Mouse (Mus musculus) hindbrain, embryonic 10.5 days (tissue): ENCODE measurements around the gene Gja4. TPM values are rescaled to one million over a fixed set of nuclear protein-coding genes. Genes with fewer than 3 reads are reported as not detected.

Experiments
- DNase-seq: peaks from one replicate; pipeline ENCODE4 v3.0.0-alpha.2; 2017; ENCODE audit warnings: low spot score
- H3K27ac ChIP-seq: fragments of 300-500 bp; sonication (generic); 2 replicates; pipeline ENCODE4 v1.5.1; 2016; ENCODE audit warnings: mild to moderate bottlenecking, moderate library complexity
- H3K27me3 ChIP-seq: fragments of 300-500 bp; sonication (generic); 2 replicates; pipeline ENCODE4 v1.6.1; 2016; ENCODE audit warnings: mild to moderate bottlenecking; ENCODE audit not compliant: poor library complexity, insufficient read depth, severe bottlenecking
- H3K36me3 ChIP-seq: fragments of 300-500 bp; sonication (generic); 2 replicates; pipeline ENCODE4 v1.6.1; 2016; ENCODE audit warnings: mild to moderate bottlenecking, moderate library complexity
- H3K4me1 ChIP-seq: fragments of 300-500 bp; sonication (generic); replicated peaks from 2 replicates; pipeline ENCODE4 v1.6.1; 2016; ENCODE audit warnings: mild to moderate bottlenecking
- H3K4me3 ChIP-seq: fragments of 300-500 bp; sonication (generic); 2 replicates; pipeline ENCODE4 v1.5.1; 2016; ENCODE audit warnings: mild to moderate bottlenecking, moderate library complexity
- H3K9me3 ChIP-seq: fragments of 300-500 bp; sonication (generic); 2 replicates; pipeline ENCODE4 v1.6.1; 2016; ENCODE audit warnings: mild to moderate bottlenecking, moderate library complexity
- WGBS: fragments of 180-500 bp; shearing (Covaris S2); methylation state at CpG from one replicate; pipeline ENCODE4 v1.1.7; 2016; 5-methylcytosine and 5-hydroxymethylcytosine counted together
- polyA plus RNA-seq: library from polyadenylated mRNA; unstranded; fragments of >200 nt; fragmentation: Nextera tagmentation; extraction: Ambion mirVana; gene quantifications from 2 replicates; pipeline ENCODE4 v1.2.1, GENCODE M21; 2016

Gja4 gene
- polyA plus RNA-seq, 1 experiment from 2014 or later = 18.8 TPM

- no peak overlapping the region for H3K27ac ChIP-seq
- peaks cover 25% of the 10 kb centered on the region for H3K4me1 ChIP-seq
- no peak overlapping the region for H3K4me3 ChIP-seq
- no peak for DNase-seq
- H3K27me3 ChIP-seq = peaks cover 55% of the 10 kb centered on the region
- WGBS = 81% methylated on average over 8 of the region's 8 CpGs
- H3K9me3 ChIP-seq = no peaks in the 10 kb centered on the region
- H3K36me3 ChIP-seq = no peaks in the 10 kb centered on the region
Measured at GRCm38 (mm10) chr4:127315753-127316152, 1.9 kb upstream of the Gja4 start.

DNA sequence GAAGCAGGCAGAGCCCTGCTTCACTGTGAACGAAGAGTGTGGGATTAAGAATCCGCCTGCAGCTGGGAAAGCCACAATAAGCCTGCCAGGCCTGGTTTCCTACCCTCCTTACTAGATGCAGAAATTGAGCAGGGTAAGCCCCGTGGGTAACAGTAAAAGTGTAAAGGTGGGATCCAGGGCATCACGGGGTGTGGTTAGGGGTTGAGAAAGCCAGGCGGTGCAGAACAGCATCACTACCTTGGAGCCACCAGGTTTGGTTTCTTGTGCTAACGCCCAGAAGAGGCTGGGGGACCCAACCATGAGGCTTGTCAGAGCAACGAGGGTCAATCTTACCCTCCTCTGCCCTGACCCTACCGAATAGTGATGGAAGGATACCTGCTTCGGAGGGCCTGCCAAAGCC is 746 bp upstream of the Gja4 start:
- WGBS = 44% methylated on average over 9 of the region's 9 CpGs
- Histone ChIP-seq H3K36me3 (no peaks in the 10 kb centered on the region), H3K9me3 (no peaks in the 10 kb centered on the region), H3K4me1 (peaks cover 25% of the 10 kb centered on the region), H3K27ac (peak overlapping the region; percentile 72; the same call in 1 of the 2 replicates), H3K4me3 (peak overlapping the region; percentile 61; the same call in 1 of the 2 replicates), H3K27me3 (peaks cover 58% of the 10 kb centered on the region)
- no peak for DNase-seq

DNA sequence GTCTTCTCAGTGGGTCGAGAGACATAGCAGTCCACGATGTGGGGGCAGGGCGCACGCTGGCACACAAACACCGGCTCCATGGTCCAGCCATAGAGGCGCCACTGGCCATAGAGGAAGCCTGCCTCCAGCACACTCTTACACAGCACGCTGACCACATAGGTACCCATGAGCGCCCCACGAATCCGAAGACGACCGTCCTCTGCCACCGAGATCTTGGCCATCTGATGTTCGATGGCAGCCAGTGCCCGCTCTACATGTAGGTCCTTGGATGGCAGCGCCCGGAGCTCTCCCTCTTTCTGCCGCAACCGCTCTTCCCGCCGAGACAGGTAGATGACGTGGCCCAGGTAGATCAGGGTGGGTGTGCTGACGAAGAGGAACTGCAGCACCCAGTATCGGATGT is 1.5 kb downstream of the Gja4 start:
- Histone ChIP-seq H3K27me3 (peaks cover 58% of the 10 kb centered on the region), H3K27ac (no peak overlapping the region), H3K4me1 (peaks cover 25% of the 10 kb centered on the region), H3K4me3 (peak overlapping the region; percentile 61; the same call in 1 of the 2 replicates), H3K36me3 (no peaks in the 10 kb centered on the region), H3K9me3 (no peaks in the 10 kb centered on the region)
- WGBS = 58% methylated on average over 24 of the region's 24 CpGs
- no peak for DNase-seq

GRCm38 (mm10) chr4:127311561-127311960 is 2.3 kb downstream of the Gja4 start:
- Histone ChIP-seq H3K9me3 (no peaks in the 10 kb centered on the region), H3K4me3 (no peak overlapping the region), H3K36me3 (no peaks in the 10 kb centered on the region), H3K27ac (no peak overlapping the region), H3K27me3 (peaks cover 58% of the 10 kb centered on the region), H3K4me1 (peaks cover 25% of the 10 kb centered on the region)
- WGBS = 61% methylated on average over 9 of the region's 9 CpGs
- DNase-seq = no peak

DNA sequence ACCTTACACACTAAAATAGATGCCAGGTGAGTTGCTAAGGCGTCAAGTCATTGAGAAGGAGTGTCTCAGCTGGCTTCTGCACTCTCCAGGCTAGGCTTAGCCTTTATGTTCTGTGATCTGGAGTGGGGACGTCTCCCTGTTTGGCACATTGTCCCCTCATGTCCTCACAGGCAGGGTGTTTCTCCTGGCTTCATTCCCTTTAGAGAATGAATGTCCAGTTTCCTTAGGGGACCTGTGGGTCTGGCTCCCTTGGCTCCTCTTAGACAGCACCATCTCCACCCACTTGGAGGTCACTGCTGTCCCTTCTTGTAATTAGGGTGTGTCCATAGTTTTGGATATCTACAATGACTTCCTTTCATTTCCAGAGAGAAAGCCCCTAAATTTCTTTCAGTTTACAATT is 6.9 kb downstream of the Gja4 start:
- peaks cover 14% of the 10 kb centered on the region for H3K27me3 ChIP-seq
- no peaks in the 10 kb centered on the region for H3K36me3 ChIP-seq
- no peak overlapping the region for H3K27ac ChIP-seq
- WGBS = 67% methylated on average over 2 of the region's 2 CpGs
- no peak for DNase-seq
- no peak overlapping the region for H3K4me3 ChIP-seq
- no peaks in the 10 kb centered on the region for H3K9me3 ChIP-seq
- H3K4me1 ChIP-seq = no peaks in the 10 kb centered on the region

DNA sequence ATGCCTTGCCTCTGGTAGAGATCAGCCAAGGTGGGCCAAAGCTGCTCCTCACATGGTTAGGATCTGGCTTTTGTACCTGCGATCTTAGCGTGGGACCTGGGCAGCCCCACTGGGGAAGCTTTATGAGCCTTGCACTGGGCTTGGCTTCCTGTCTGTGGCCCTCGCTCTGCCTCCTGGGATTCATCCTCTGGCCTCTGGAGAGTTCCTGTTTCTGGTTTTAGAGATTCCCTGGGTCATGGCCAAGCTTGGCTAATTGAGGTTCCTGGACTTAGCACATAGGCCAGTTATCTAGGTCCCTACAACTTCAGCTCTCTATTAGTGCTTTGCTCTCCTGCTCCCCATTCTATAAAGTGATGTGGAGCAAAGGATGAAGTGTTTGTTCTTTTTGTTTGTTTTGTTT is 10.0 kb downstream of the Gja4 start:
- Histone ChIP-seq H3K4me1 (no peaks in the 10 kb centered on the region), H3K36me3 (no peaks in the 10 kb centered on the region), H3K9me3 (no peaks in the 10 kb centered on the region), H3K4me3 (no peak overlapping the region), H3K27ac (no peak overlapping the region), H3K27me3 (no peaks in the 10 kb centered on the region)
- 82% methylated on average over 3 of the region's 3 CpGs for WGBS
- DNase-seq = no peak

- no peak for DNase-seq
- H3K4me3 ChIP-seq = no peak overlapping the region
- 78% methylated on average over 5 of the region's 5 CpGs for WGBS
- no peak overlapping the region for H3K27ac ChIP-seq
- H3K36me3 ChIP-seq = no peaks in the 10 kb centered on the region
- no peaks in the 10 kb centered on the region for H3K27me3 ChIP-seq
- no peaks in the 10 kb centered on the region for H3K9me3 ChIP-seq
- H3K4me1 ChIP-seq = no peaks in the 10 kb centered on the region
Measured at GRCm38 (mm10) chr4:127300503-127300902, 13.3 kb downstream of the Gja4 start.

- H3K36me3 ChIP-seq = no peaks in the 10 kb centered on the region
- WGBS = 59% methylated on average over 5 of the region's 5 CpGs
- H3K9me3 ChIP-seq = no peaks in the 10 kb centered on the region
- no peak overlapping the region for H3K27ac ChIP-seq
- H3K4me3 ChIP-seq = no peak overlapping the region
- no peak for DNase-seq
- H3K27me3 ChIP-seq = no peaks in the 10 kb centered on the region
- H3K4me1 ChIP-seq = peaks cover 17% of the 10 kb centered on the region
Measured at GRCm38 (mm10) chr4:127292631-127293030, 21.2 kb downstream of the Gja4 start.

DNA sequence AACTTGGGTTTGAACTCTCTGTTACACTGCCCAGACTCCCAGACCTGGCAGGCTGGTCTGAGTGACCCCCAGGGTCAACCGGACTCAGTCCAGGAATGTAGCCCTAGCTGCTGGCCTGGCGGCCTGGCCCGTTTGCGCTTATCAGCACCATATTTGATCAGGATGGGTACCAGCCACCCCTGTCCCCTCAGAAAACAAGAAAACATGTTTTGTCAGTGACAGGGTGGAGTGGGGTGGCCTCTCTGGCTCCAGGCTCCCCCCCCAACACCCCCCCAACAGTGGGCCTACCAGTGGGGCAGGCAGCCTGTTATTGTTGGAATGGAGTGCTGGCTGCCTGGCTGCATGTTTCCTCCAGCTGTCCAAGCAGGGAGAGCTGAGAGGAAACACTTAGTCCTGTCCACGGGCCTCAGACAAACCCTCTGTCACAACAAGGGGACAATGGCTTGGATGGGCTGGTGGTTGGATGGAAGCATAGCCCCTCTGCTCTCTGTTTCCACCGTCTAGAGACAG is 24.7 kb downstream of the Gja4 start:
- DNase-seq = no peak
- no peak overlapping the region for H3K4me3 ChIP-seq
- H3K9me3 ChIP-seq = no peaks in the 10 kb centered on the region
- H3K36me3 ChIP-seq = no peaks in the 10 kb centered on the region
- 0 out of 2 replicates have a peak overlapping the region, but pooled peaks have one; percentile 16 for H3K27ac ChIP-seq
- H3K27me3 ChIP-seq = no peaks in the 10 kb centered on the region
- 72% methylated on average over 6 of the region's 6 CpGs for WGBS
- peaks cover 17% of the 10 kb centered on the region for H3K4me1 ChIP-seq

DNA sequence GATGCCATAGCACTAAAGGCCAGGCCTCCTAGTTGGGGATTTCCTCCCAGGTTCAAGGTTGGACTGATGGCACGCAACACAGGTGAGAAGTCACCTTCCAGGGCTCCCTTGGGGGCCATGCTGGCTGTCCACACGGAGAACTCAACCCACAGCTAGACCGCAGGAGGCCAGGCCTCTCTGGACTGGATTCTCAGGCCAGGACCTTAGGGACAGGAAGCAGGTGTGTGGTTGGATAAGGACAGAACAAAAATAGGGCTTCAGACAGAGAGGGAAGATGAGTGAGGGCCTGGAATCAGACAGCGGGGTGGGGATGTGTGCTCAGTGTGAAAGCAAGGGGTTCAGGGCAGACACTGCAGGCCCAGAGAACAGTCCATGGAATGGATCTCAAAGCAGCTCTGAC is 26.9 kb downstream of the Gja4 start:
- H3K4me3 ChIP-seq = no peak overlapping the region
- no peak overlapping the region for H3K27ac ChIP-seq
- no peak for DNase-seq
- H3K9me3 ChIP-seq = no peaks in the 10 kb centered on the region
- peaks cover 9% of the 10 kb centered on the region; the same call in 1 of the 2 replicates for H3K4me1 ChIP-seq
- 80% methylated on average over 4 of the region's 4 CpGs for WGBS
- no peaks in the 10 kb centered on the region for H3K36me3 ChIP-seq
- H3K27me3 ChIP-seq = no peaks in the 10 kb centered on the region

GRCm38 (mm10) chr4:127279241-127279640 is 34.6 kb downstream of the Gja4 start:
- Histone ChIP-seq H3K27ac (peak overlapping the region; percentile 43; the same call in 1 of the 2 replicates), H3K4me1 (peaks cover 14% of the 10 kb centered on the region; the same call in 1 of the 2 replicates), H3K9me3 (no peaks in the 10 kb centered on the region), H3K36me3 (no peaks in the 10 kb centered on the region), H3K27me3 (peaks cover 3% of the 10 kb centered on the region; the same call in 1 of the 2 replicates), H3K4me3 (no peak overlapping the region)
- 76% methylated on average over 9 of the region's 9 CpGs for WGBS
- DNase-seq = no peak

DNA sequence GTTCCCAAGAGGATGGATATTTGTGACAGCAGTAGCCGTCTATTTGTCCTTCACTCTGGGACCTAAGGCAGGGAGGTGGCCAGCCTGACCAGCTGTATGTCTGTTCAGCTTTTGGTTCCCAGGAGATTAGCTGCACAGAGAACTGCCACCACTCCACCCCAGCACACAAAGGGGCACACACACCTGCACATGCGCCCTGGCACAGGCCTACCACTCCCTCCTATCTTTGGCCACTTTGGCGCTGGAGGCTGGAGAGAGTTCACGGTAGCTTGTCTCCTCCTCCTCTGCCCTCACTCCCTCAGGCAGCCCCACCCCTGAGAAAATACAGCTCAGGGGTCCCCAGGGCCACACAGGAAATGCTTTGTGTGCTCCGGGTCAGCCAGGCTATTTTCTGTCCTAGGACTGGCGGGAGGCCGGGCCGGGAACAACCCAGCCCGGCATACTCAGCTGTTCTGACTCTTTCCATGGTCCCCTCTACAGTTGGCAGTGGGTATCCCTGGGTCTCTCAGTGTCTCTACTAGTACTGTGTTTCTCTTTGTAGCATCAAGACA is 35.3 kb downstream of the Gja4 start:
- peaks cover 14% of the 10 kb centered on the region; the same call in 1 of the 2 replicates for H3K4me1 ChIP-seq
- H3K4me3 ChIP-seq = no peak overlapping the region
- peaks cover 3% of the 10 kb centered on the region; the same call in 1 of the 2 replicates for H3K27me3 ChIP-seq
- no peaks in the 10 kb centered on the region for H3K9me3 ChIP-seq
- WGBS = 48% methylated on average over 9 of the region's 9 CpGs
- DNase-seq = peak; percentile 29
- H3K27ac ChIP-seq = peak overlapping the region; percentile 43; the same call in 1 of the 2 replicates
- no peaks in the 10 kb centered on the region for H3K36me3 ChIP-seq

- no peak for DNase-seq
- Histone ChIP-seq H3K4me3 (no peak overlapping the region), H3K9me3 (no peaks in the 10 kb centered on the region), H3K36me3 (no peaks in the 10 kb centered on the region), H3K27ac (peak overlapping the region; percentile 80), H3K27me3 (no peaks in the 10 kb centered on the region; the same call in 1 of the 2 replicates), H3K4me1 (peaks cover 28% of the 10 kb centered on the region)
- WGBS = 58% methylated on average over 5 of the region's 5 CpGs
Measured at GRCm38 (mm10) chr4:127264183-127264554, 49.7 kb downstream of the Gja4 start.
